Mouse (Mus musculus) bone marrow, adult 2 months (tissue): ENCODE data around the gene Muc13.

Source experiments
- CTCF ChIP-seq: fragments of 200-500 bp; IDR thresholded peaks from 2 replicates; pipeline ENCODE4 v1.5.1; 2011; ENCODE audit warnings: low read length, control low read depth; ENCODE audit not compliant: control insufficient read depth, insufficient read depth
- POLR2A ChIP-seq: fragments of 200-500 bp; IDR thresholded peaks from 2 replicates; pipeline ENCODE4 v1.6.1; 2011; ENCODE audit warnings: low read depth, mild to moderate bottlenecking, control low read depth, low read length, borderline replicate concordance; ENCODE audit not compliant: control insufficient read depth

- no peak for TF ChIP-seq POLR2A
- TF ChIP-seq CTCF: no peak
These were observed 48.4 kb upstream of the Muc13 start for GRCm38 (mm10) chr16:33745457-33745856.
